Mouse (Mus musculus): ENCODE measurements at regions not wholly inside any gene's neighbourhood (a gene's known extent, or its start where the extent isn't known, plus 50 kb on each side); places are given as distances from the start of the nearest gene placed in this dataset.

- Histone ChIP-seq H3K36me3 (no peaks in the 10 kb centered on the region), H3K4me3 (replicated peaks) (no peak overlapping the region), H3K9me3 (replicated peaks) (no peaks in the 10 kb centered on the region), H3K27ac (no peak overlapping the region), H3K9ac (no peak overlapping the region), H3K4me2 (no peak overlapping the region), H3K4me1 (replicated peaks) (peaks cover 15% of the 10 kb centered on the region), H3K27me3 (no peaks in the 10 kb centered on the region)
- WGBS (ENCODE audit: insufficient replicate concordance), result 66% methylated on average over 8 of the region's 8 CpGs
- DNase-seq (no peak), ATAC-seq (ENCODE audit: low read depth) (no peak)
Measured at GRCm38 (mm10) chr15:97577196-97577595, 128.4 kb downstream of the Rpap3 start.

- Histone ChIP-seq H3K4me2 (no peak overlapping the region), H3K9ac (no peak overlapping the region), H3K27ac (no peak overlapping the region), H3K27me3 (no peaks in the 10 kb centered on the region), H3K36me3 (no peaks in the 10 kb centered on the region), H3K4me1 (replicated peaks) (0 out of 2 replicates have a peak, but pooled peaks cover 2% of the 10 kb centered on the region), H3K9me3 (replicated peaks) (no peaks in the 10 kb centered on the region), H3K4me3 (replicated peaks) (no peak overlapping the region)
- ATAC-seq (ENCODE audit: low read depth) (no peak), DNase-seq (no peak)
- WGBS (ENCODE audit: insufficient replicate concordance), result 58% methylated on average over 8 of the region's 8 CpGs
Measured at GRCm38 (mm10) chr15:97572639-97573038, 133.0 kb downstream of the Rpap3 start.

GRCm38 (mm10) chr15:97571885-97572284, 133.7 kb downstream of the Rpap3 start:
- no peak overlapping the region for H3K4me3 ChIP-seq (replicated peaks)
- H3K4me1 ChIP-seq (replicated peaks), result no peaks in the 10 kb centered on the region
- ATAC-seq (ENCODE audit: low read depth) (no peak), DNase-seq (no peak)
- H3K9me3 ChIP-seq (replicated peaks), result no peaks in the 10 kb centered on the region
- H3K36me3 ChIP-seq, result no peaks in the 10 kb centered on the region
- H3K27me3 ChIP-seq, result no peaks in the 10 kb centered on the region
- H3K9ac ChIP-seq, result no peak overlapping the region
- no peak overlapping the region for H3K27ac ChIP-seq
- H3K4me2 ChIP-seq, result no peak overlapping the region

- Histone ChIP-seq H3K9ac (no peak overlapping the region), H3K27me3 (no peaks in the 10 kb centered on the region), H3K36me3 (no peaks in the 10 kb centered on the region), H3K9me3 (replicated peaks) (peaks cover 13% of the 10 kb centered on the region), H3K27ac (no peak overlapping the region), H3K4me1 (replicated peaks) (no peaks in the 10 kb centered on the region), H3K4me2 (no peak overlapping the region), H3K4me3 (replicated peaks) (no peak overlapping the region)
- WGBS (ENCODE audit: insufficient replicate concordance), result 73% methylated on average over 3 of the region's 3 CpGs
- no peak for ATAC-seq (ENCODE audit: low read depth)
- DNase-seq, result no peak
Measured at GRCm38 (mm10) chr15:97560096-97560495, 145.5 kb downstream of the Rpap3 start.

GRCm38 (mm10) chr15:97558725-97559124, 146.9 kb downstream of the Rpap3 start:
- ATAC-seq (ENCODE audit: low read depth) (no peak), DNase-seq (no peak)
- Histone ChIP-seq H3K4me1 (replicated peaks) (no peaks in the 10 kb centered on the region), H3K27ac (no peak overlapping the region), H3K9me3 (replicated peaks) (peaks cover 13% of the 10 kb centered on the region), H3K9ac (no peak overlapping the region), H3K4me3 (replicated peaks) (no peak overlapping the region), H3K27me3 (no peaks in the 10 kb centered on the region), H3K4me2 (no peak overlapping the region), H3K36me3 (no peaks in the 10 kb centered on the region)
- 68% methylated on average over 7 of the region's 7 CpGs for WGBS (ENCODE audit: insufficient replicate concordance)

GRCm38 (mm10) chr15:97548354-97548753, 157.3 kb downstream of the Rpap3 start:
- Histone ChIP-seq H3K4me1 (replicated peaks) (no peaks in the 10 kb centered on the region), H3K4me3 (replicated peaks) (no peak overlapping the region), H3K9ac (no peak overlapping the region), H3K27me3 (no peaks in the 10 kb centered on the region), H3K9me3 (replicated peaks) (peaks cover 16% of the 10 kb centered on the region; the same call in 1 of the 2 replicates), H3K4me2 (no peak overlapping the region), H3K27ac (no peak overlapping the region), H3K36me3 (no peaks in the 10 kb centered on the region)
- 69% methylated on average over 4 of the region's 4 CpGs for WGBS (ENCODE audit: insufficient replicate concordance)
- ATAC-seq (ENCODE audit: low read depth) (no peak), DNase-seq (no peak)

GRCm38 (mm10) chr15:97545034-97545433, 160.6 kb downstream of the Rpap3 start:
- DNase-seq (no peak), ATAC-seq (ENCODE audit: low read depth) (no peak)
- no peak overlapping the region for H3K4me2 ChIP-seq
- H3K27me3 ChIP-seq, result no peaks in the 10 kb centered on the region
- H3K36me3 ChIP-seq, result no peaks in the 10 kb centered on the region
- no peak overlapping the region for H3K4me3 ChIP-seq (replicated peaks)
- H3K27ac ChIP-seq, result no peak overlapping the region
- no peak overlapping the region for H3K9ac ChIP-seq
- WGBS (ENCODE audit: insufficient replicate concordance), result 78% methylated on average over 11 of the region's 11 CpGs
- no peaks in the 10 kb centered on the region for H3K4me1 ChIP-seq (replicated peaks)
- peaks cover 16% of the 10 kb centered on the region; the same call in 1 of the 2 replicates for H3K9me3 ChIP-seq (replicated peaks)

GRCm38 (mm10) chr15:97541646-97542045, 164.0 kb downstream of the Rpap3 start:
- ATAC-seq (ENCODE audit: low read depth) (no peak), DNase-seq (no peak)
- no peak overlapping the region for H3K9ac ChIP-seq
- no peak overlapping the region for H3K27ac ChIP-seq
- H3K4me3 ChIP-seq (replicated peaks), result no peak overlapping the region
- no peaks in the 10 kb centered on the region for H3K36me3 ChIP-seq
- H3K9me3 ChIP-seq (replicated peaks), result peaks cover 12% of the 10 kb centered on the region; the same call in 1 of the 2 replicates
- H3K4me1 ChIP-seq (replicated peaks), result no peaks in the 10 kb centered on the region
- H3K27me3 ChIP-seq, result no peaks in the 10 kb centered on the region
- no peak overlapping the region for H3K4me2 ChIP-seq
- WGBS (ENCODE audit: insufficient replicate concordance), result 72% methylated on average over 9 of the region's 9 CpGs

- H3K9me3 ChIP-seq (replicated peaks), result no peaks in the 10 kb centered on the region
- H3K27me3 ChIP-seq, result no peaks in the 10 kb centered on the region
- no peak overlapping the region for H3K9ac ChIP-seq
- ATAC-seq (ENCODE audit: low read depth), result no peak
- no peak for DNase-seq
- no peaks in the 10 kb centered on the region for H3K4me1 ChIP-seq (replicated peaks)
- H3K4me2 ChIP-seq, result no peak overlapping the region
- no peak overlapping the region for H3K4me3 ChIP-seq (replicated peaks)
- 76% methylated on average over 12 of the region's 12 CpGs for WGBS (ENCODE audit: insufficient replicate concordance)
- no peak overlapping the region for H3K27ac ChIP-seq
- no peaks in the 10 kb centered on the region for H3K36me3 ChIP-seq
Measured at GRCm38 (mm10) chr15:97536145-97536544, 169.5 kb downstream of the Rpap3 start.

GRCm38 (mm10) chr15:97534878-97535277, 170.7 kb downstream of the Rpap3 start:
- Histone ChIP-seq H3K4me1 (replicated peaks) (no peaks in the 10 kb centered on the region), H3K9ac (no peak overlapping the region), H3K36me3 (no peaks in the 10 kb centered on the region), H3K9me3 (replicated peaks) (no peaks in the 10 kb centered on the region), H3K4me2 (no peak overlapping the region), H3K27ac (no peak overlapping the region), H3K4me3 (replicated peaks) (no peak overlapping the region), H3K27me3 (no peaks in the 10 kb centered on the region)
- no peak for ATAC-seq (ENCODE audit: low read depth)
- WGBS (ENCODE audit: insufficient replicate concordance), result 57% methylated on average over 5 of the region's 5 CpGs
- DNase-seq, result no peak

GRCm38 (mm10) chr15:97533553-97534291, 171.9 kb downstream of the Rpap3 start:
- 70% methylated on average over 12 of the region's 12 CpGs for WGBS (ENCODE audit: insufficient replicate concordance)

GRCm38 (mm10) chr15:97532346-97532910, 173.2 kb downstream of the Rpap3 start:
- WGBS (ENCODE audit: insufficient replicate concordance), result 50% methylated on average over 10 of the region's 10 CpGs
- H3K27ac ChIP-seq, result no peak overlapping the region
- DNase-seq, result no peak
- ATAC-seq (ENCODE audit: low read depth), result no peak
- H3K4me1 ChIP-seq (replicated peaks), result no peaks in the 10 kb centered on the region
- no peaks in the 10 kb centered on the region for H3K36me3 ChIP-seq
- no peak overlapping the region for H3K4me3 ChIP-seq (replicated peaks)
- H3K9ac ChIP-seq, result no peak overlapping the region
- H3K27me3 ChIP-seq, result no peaks in the 10 kb centered on the region
- H3K4me2 ChIP-seq, result no peak overlapping the region
- H3K9me3 ChIP-seq (replicated peaks), result no peaks in the 10 kb centered on the region

More at GRCm38 (mm10) chr15:97533553-97534291, 171.9 kb downstream of the Rpap3 start:
- Histone ChIP-seq H3K27me3 (no peaks in the 10 kb centered on the region), H3K4me2 (no peak overlapping the region), H3K4me3 (replicated peaks) (no peak overlapping the region), H3K9me3 (replicated peaks) (no peaks in the 10 kb centered on the region), H3K9ac (no peak overlapping the region), H3K36me3 (no peaks in the 10 kb centered on the region), H3K27ac (no peak overlapping the region), H3K4me1 (replicated peaks) (no peaks in the 10 kb centered on the region)
- no peak for ATAC-seq (ENCODE audit: low read depth)
- DNase-seq, result no peak
